Mouse (Mus musculus) limb, embryonic 12.5 days (tissue): ENCODE measurements around the gene Snu13. TPM values are rescaled to one million over a fixed set of nuclear protein-coding genes. Genes with fewer than 3 reads are reported as not detected.

Experiments used
- ATAC-seq: fragments of 200-750 bp; cut with Nextera tagmentation; 2 replicates; pipeline ENCODE4 v1.8.0; 2017; ENCODE audit warnings: low read depth, moderate TSS enrichment; ENCODE audit not compliant: insufficient number of reproducible peaks, insufficient read depth, low FRiP score, low TSS enrichment
- H3K27ac ChIP-seq: fragments of 300-500 bp; sonication (generic); 2 replicates; pipeline ENCODE4 v1.5.1; 2016; ENCODE audit warnings: mild to moderate bottlenecking, moderate library complexity
- H3K27me3 ChIP-seq: fragments of 300-500 bp; sonication (generic); 2 replicates; pipeline ENCODE4 v1.6.1; 2016; ENCODE audit warnings: mild to moderate bottlenecking, moderate library complexity
- H3K36me3 ChIP-seq: fragments of 300-500 bp; sonication (generic); 2 replicates; pipeline ENCODE4 v1.6.1; 2016; ENCODE audit warnings: mild to moderate bottlenecking, moderate library complexity
- H3K4me1 ChIP-seq: fragments of 300-500 bp; sonication (generic); replicated peaks from 2 replicates; pipeline ENCODE4 v1.6.1; 2016
- H3K4me2 ChIP-seq: fragments of 300-500 bp; sonication (generic); 2 replicates; pipeline ENCODE4 v1.6.1; 2016; ENCODE audit warnings: mild to moderate bottlenecking, moderate library complexity
- H3K4me3 ChIP-seq: fragments of 300-500 bp; sonication (generic); replicated peaks from 2 replicates; pipeline ENCODE4 v1.5.1; 2016; ENCODE audit warnings: mild to moderate bottlenecking
- H3K9ac ChIP-seq: fragments of 300-500 bp; sonication (generic); replicated peaks from 2 replicates; pipeline ENCODE4 v1.6.1; 2016; ENCODE audit warnings: mild to moderate bottlenecking, moderate library complexity
- H3K9me3 ChIP-seq: fragments of 300-500 bp; sonication (generic); 2 replicates; pipeline ENCODE4 v1.6.1; 2016; ENCODE audit warnings: mild to moderate bottlenecking, moderate library complexity
- WGBS: fragments of 180-500 bp; shearing (Covaris S2); methylation state at CpG from one replicate; pipeline ENCODE4 v1.1.7; 2016; 5-methylcytosine and 5-hydroxymethylcytosine counted together
- polyA plus RNA-seq: library from polyadenylated mRNA; unstranded; fragments of >200 nt; fragmentation: Nextera tagmentation; extraction: Ambion mirVana; gene quantifications from 2 replicates; pipeline ENCODE4 v1.2.1, GENCODE M21; 2016

Gene Snu13
- polyA plus RNA-seq, 1 experiment from 2014 or later, result 272 TPM

- 41% methylated on average over 14 of the region's 14 CpGs for WGBS
- Histone ChIP-seq H3K9ac (no peak overlapping the region; the same call in 1 of the 2 replicates), H3K4me2 (peak overlapping the region; percentile 31), H3K4me3 (no peak overlapping the region), H3K27me3 (peaks cover 47% of the 10 kb centered on the region), H3K4me1 (peaks cover 12% of the 10 kb centered on the region), H3K36me3 (no peaks in the 10 kb centered on the region), H3K27ac (0 out of 2 replicates have a peak overlapping the region, but pooled peaks have one; percentile 29), H3K9me3 (no peaks in the 10 kb centered on the region)
- ATAC-seq, result no peak
These were observed 16.5 kb upstream of the Snu13 start for GRCm38 (mm10) chr15:82063909-82064308.

DNA sequence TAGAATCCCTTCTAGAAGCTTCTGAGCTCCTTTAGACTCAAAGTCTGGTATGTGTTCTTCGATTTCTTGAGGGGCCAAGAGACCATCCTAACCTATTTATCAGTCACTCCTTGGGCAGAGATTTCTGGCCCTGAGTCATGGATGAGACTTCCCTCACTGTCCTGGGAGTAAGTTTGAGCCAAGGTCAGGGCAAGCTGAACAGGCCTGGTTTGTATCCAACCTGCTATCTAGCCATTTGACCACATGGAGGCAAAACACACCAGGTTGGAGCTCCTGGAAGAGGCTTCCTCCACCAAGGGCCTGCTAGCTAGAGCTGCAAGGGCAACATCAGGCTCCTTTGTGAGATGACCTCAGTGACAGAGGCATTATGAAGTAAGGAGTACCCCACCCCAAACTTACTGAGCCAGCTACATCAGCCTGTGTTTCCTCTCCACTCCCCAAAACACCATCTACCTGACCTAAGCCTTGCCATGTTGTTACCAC is 11.4 kb upstream of the Snu13 start, which contains the start of gene 4930407I10Rik:
Gene 4930407I10Rik (plus strand): TSS at position 433 of the 483 bp plus-strand sequence.
- Histone ChIP-seq H3K4me3 (no peak within 1 kb of the TSS), H3K9me3 (no peaks in the 10 kb centered on the region), H3K27me3 (peaks cover 18% of the 10 kb centered on the region; the same call in 1 of the 2 replicates), H3K36me3 (no peaks in the 10 kb centered on the region), H3K27ac (no peak within 1 kb of the TSS), H3K4me1 (peaks cover 5% of the 10 kb centered on the region), H3K4me2 (no peak within 1 kb of the TSS), H3K9ac (no peak within 1 kb of the TSS)
- no peak for ATAC-seq
- WGBS, result 83% methylated on average over 1 of the region's 1 CpGs

- H3K4me3 ChIP-seq, result no peak overlapping the region
- no peaks in the 10 kb centered on the region for H3K36me3 ChIP-seq
- H3K9ac ChIP-seq, result no peak overlapping the region
- H3K27ac ChIP-seq, result no peak overlapping the region
- no peak overlapping the region for H3K4me2 ChIP-seq
- no peak for ATAC-seq
- no peaks in the 10 kb centered on the region for H3K9me3 ChIP-seq
- WGBS, result 66% methylated on average over 5 of the region's 5 CpGs
- H3K4me1 ChIP-seq, result no peaks in the 10 kb centered on the region; the same call in 1 of the 2 replicates
- 0 out of 2 replicates have a peak, but pooled peaks cover 4% of the 10 kb centered on the region for H3K27me3 ChIP-seq
These were observed 5.1 kb upstream of the Snu13 start for GRCm38 (mm10) chr15:82052544-82052943.

DNA sequence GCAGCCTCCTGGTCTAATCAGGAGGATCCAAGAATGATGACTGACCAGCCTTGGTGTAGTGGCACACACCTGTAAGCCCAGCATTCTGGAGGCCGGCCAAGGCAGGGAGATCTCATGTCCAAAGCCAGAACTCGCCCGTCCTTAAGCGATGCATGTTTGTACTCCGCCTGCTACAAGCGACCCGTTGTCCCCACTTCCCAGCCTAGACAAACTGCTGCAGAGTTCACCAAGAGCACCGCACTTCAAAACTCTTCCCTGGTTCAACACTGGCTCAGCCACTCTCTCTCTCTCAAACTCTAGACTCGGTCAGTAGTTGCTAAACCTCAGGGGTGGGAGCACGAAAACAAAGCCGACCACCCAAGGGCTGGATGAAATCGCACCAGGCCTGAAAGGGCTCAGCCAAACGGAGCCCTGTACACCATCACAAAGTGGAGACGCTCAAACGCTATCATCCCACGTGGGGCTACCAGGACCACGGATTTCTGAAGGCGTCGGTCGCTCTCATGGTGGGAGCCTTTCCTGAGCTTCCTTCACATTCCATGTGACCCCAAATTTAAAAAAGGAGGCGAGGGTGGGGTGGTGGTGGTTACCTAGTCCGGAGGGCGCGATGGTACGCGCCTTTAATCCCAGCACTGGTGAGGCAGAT is 1.0 kb downstream of the Snu13 start:
- H3K4me1 ChIP-seq, result peaks cover 13% of the 10 kb centered on the region
- 0 out of 2 replicates have a peak, but pooled peaks cover 4% of the 10 kb centered on the region for H3K27me3 ChIP-seq
- H3K27ac ChIP-seq, result 0 out of 2 replicates have a peak overlapping the region, but pooled peaks have one; percentile 90
- no peak for ATAC-seq
- no peaks in the 10 kb centered on the region for H3K9me3 ChIP-seq
- peaks cover 18% of the 10 kb centered on the region for H3K36me3 ChIP-seq
- WGBS, result 6% methylated on average over 26 of the region's 26 CpGs
- peak overlapping the region; percentile 99 for H3K4me3 ChIP-seq
- H3K9ac ChIP-seq, result peak overlapping the region; percentile 97
- H3K4me2 ChIP-seq, result peak overlapping the region; percentile 95

GRCm38 (mm10) chr15:82044166-82044784 is 3.1 kb downstream of the Snu13 start:
- H3K4me3 ChIP-seq, result no peak overlapping the region
- H3K4me2 ChIP-seq, result no peak overlapping the region
- no peak overlapping the region for H3K9ac ChIP-seq
- H3K27me3 ChIP-seq, result 0 out of 2 replicates have a peak, but pooled peaks cover 4% of the 10 kb centered on the region
- H3K27ac ChIP-seq, result no peak overlapping the region
- ATAC-seq, result no peak
- peaks cover 13% of the 10 kb centered on the region for H3K4me1 ChIP-seq
- WGBS, result 97% methylated on average over 7 of the region's 7 CpGs
- no peaks in the 10 kb centered on the region for H3K9me3 ChIP-seq
- peaks cover 36% of the 10 kb centered on the region for H3K36me3 ChIP-seq

DNA sequence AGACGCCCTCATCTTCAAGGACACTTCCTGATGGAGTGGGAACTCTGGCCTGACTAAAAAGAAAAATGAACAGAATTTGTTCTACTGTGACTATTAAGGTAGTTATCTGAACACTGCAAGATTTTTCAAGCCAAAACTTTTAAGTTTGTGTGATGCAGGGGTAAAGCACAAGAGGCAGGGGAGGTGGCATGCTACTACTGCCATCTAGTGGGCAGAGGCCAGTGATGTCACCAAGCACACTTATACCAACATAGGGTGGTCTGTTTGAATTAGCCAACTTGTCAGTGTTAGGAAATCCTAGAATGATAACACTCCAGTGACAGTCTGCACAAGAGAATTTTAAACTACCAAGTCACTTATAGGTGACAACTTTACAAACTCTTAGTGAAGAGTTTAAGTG is 6.7 kb downstream of the Snu13 start:
- H3K4me3 ChIP-seq, result no peak overlapping the region
- no peaks in the 10 kb centered on the region for H3K27me3 ChIP-seq
- no peak overlapping the region for H3K9ac ChIP-seq
- ATAC-seq, result no peak
- H3K36me3 ChIP-seq, result peaks cover 67% of the 10 kb centered on the region
- 95% methylated on average over 1 of the region's 1 CpGs for WGBS
- no peaks in the 10 kb centered on the region for H3K9me3 ChIP-seq
- H3K27ac ChIP-seq, result no peak overlapping the region
- no peak overlapping the region for H3K4me2 ChIP-seq
- peaks cover 2% of the 10 kb centered on the region; the same call in 1 of the 2 replicates for H3K4me1 ChIP-seq

- H3K36me3 ChIP-seq, result peaks cover 85% of the 10 kb centered on the region
- no peaks in the 10 kb centered on the region for H3K27me3 ChIP-seq
- H3K4me3 ChIP-seq, result no peak overlapping the region
- H3K4me1 ChIP-seq, result no peaks in the 10 kb centered on the region
- no peaks in the 10 kb centered on the region for H3K9me3 ChIP-seq
- H3K4me2 ChIP-seq, result no peak overlapping the region
- H3K27ac ChIP-seq, result 0 out of 2 replicates have a peak overlapping the region, but pooled peaks have one; percentile 25
- H3K9ac ChIP-seq, result no peak overlapping the region
- WGBS, result 83% methylated on average over 12 of the region's 12 CpGs
- no peak for ATAC-seq
These were observed 11.3 kb downstream of the Snu13 start for GRCm38 (mm10) chr15:82035904-82036689.

GRCm38 (mm10) chr15:82033762-82034161 is 13.6 kb downstream of the Snu13 start, which contains the start of gene Desi1:
Gene Desi1, minus strand, starts transcription at chr15:82033862.
- no peak within 1 kb of the TSS for H3K4me3 ChIP-seq
- H3K4me2 ChIP-seq, result no peak within 1 kb of the TSS
- H3K9me3 ChIP-seq, result no peaks in the 10 kb centered on the region
- ATAC-seq, result no peak
- H3K9ac ChIP-seq, result no peak within 1 kb of the TSS
- H3K27ac ChIP-seq, result no peak within 1 kb of the TSS
- no peaks in the 10 kb centered on the region for H3K4me1 ChIP-seq
- no peaks in the 10 kb centered on the region for H3K27me3 ChIP-seq
- 87% methylated on average over 4 of the region's 4 CpGs for WGBS
- H3K36me3 ChIP-seq, result peaks cover 86% of the 10 kb centered on the region

DNA sequence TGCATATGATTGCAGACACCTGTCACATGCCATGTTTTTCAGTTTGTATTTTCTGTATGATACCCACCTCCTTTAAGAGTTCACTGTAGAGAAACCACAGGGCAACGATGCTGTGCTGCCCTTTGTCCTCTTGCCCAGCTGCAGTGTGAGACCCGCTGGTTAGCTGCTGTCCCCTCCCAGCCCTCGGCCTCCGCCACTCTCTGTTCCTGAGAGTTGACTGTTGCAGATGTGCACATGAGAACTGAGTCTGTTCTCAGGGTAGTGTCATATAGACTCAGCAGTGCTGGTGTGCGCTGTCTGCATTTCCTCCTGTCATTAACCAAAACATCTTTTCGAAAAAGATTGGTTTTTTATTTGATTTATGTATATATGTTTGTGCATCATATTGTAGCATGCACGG is 15.0 kb downstream of the Snu13 start:
- no peaks in the 10 kb centered on the region for H3K4me1 ChIP-seq
- no peaks in the 10 kb centered on the region for H3K27me3 ChIP-seq
- H3K27ac ChIP-seq, result no peak overlapping the region
- no peak overlapping the region for H3K4me3 ChIP-seq
- H3K9ac ChIP-seq, result no peak overlapping the region
- H3K4me2 ChIP-seq, result no peak overlapping the region
- WGBS, result 88% methylated on average over 7 of the region's 7 CpGs
- no peak for ATAC-seq
- peaks cover 86% of the 10 kb centered on the region for H3K36me3 ChIP-seq
- H3K9me3 ChIP-seq, result no peaks in the 10 kb centered on the region

- Histone ChIP-seq H3K9ac (no peak overlapping the region), H3K27me3 (no peaks in the 10 kb centered on the region), H3K4me3 (no peak overlapping the region), H3K9me3 (no peaks in the 10 kb centered on the region), H3K4me2 (no peak overlapping the region), H3K27ac (no peak overlapping the region), H3K36me3 (peaks cover 98% of the 10 kb centered on the region), H3K4me1 (no peaks in the 10 kb centered on the region)
- ATAC-seq, result no peak
- WGBS, result 82% methylated on average over 7 of the region's 7 CpGs
These were observed 19.7 kb downstream of the Snu13 start for GRCm38 (mm10) chr15:82027726-82028125.

- 89% methylated on average over 7 of the region's 7 CpGs for WGBS
- no peak overlapping the region for H3K4me2 ChIP-seq
- no peak for ATAC-seq
- no peaks in the 10 kb centered on the region for H3K27me3 ChIP-seq
- H3K4me3 ChIP-seq, result no peak overlapping the region
- peaks cover 100% of the 10 kb centered on the region for H3K36me3 ChIP-seq
- no peaks in the 10 kb centered on the region for H3K9me3 ChIP-seq
- H3K27ac ChIP-seq, result no peak overlapping the region
- H3K4me1 ChIP-seq, result no peaks in the 10 kb centered on the region
- H3K9ac ChIP-seq, result no peak overlapping the region
These were observed 20.1 kb downstream of the Snu13 start for GRCm38 (mm10) chr15:82027276-82027675.
